Mouse (Mus musculus): ENCODE results near the gene Mast1. TPM values are rescaled to one million over a fixed set of nuclear protein-coding genes. Genes with fewer than 3 reads are reported as not detected.

Mast1 gene
- not detected for polyA plus RNA-seq (2014; fragmentation: Illumina TruSeq; extraction: RNeasy Lipid Tissue Mini Kit (QIAGEN cat#74804); ENCODE audit: low read depth, low replicate concordance)

GRCm38 (mm10) chr8:84936962-84937546, at the start of gene Mast1:
Gene Mast1, minus strand, starts transcription at chr8:84937359.

GRCm38 (mm10) chr8:84978248-84978940, 41.2 kb upstream of the Mast1 start, which contains the start of gene Junb:
Gene Junb, minus strand, starts transcription at chr8:84978718.

GRCm38 (mm10) chr8:84969241-84970134, 32.3 kb upstream of the Mast1 start, which contains the start of the genes Gm49661, Prdx2 and Rnaseh2a:
Gene Gm49661, minus strand, starts transcription at chr8:84969433.
Gene Prdx2, plus strand, starts transcription at chr8:84969587.
Gene Rnaseh2a, minus strand, starts transcription at chr8:84969767.

GRCm38 (mm10) chr8:84946528-84947240, 9.5 kb upstream of the Mast1 start, which contains the start of gene Rtbdn:
Gene Rtbdn, plus strand, starts transcription at chr8:84946991.

GRCm38 (mm10) chr8:84908421-84909161, 28.6 kb downstream of the Mast1 start, which contains the start of gene Dnase2a:
Gene Dnase2a, plus strand, starts transcription at chr8:84908560.

GRCm38 (mm10) chr8:84901752-84902151, 35.4 kb downstream of the Mast1 start, which contains the start of gene Klf1:
Gene Klf1, plus strand, starts transcription at chr8:84901928.

GRCm38 (mm10) chr8:84893709-84894134, 43.4 kb downstream of the Mast1 start, which contains the start of gene Gcdh:
Gene Gcdh, minus strand, starts transcription at chr8:84893921.

GRCm38 (mm10) chr8:84871376-84872308, 65.5 kb downstream of the Mast1 start, which contains the start of gene Syce2:
Gene Syce2, plus strand, starts transcription at chr8:84872111.

Other genes starting within 250 kb of the Mast1 start
- gene Nacc1, start 249.5 kb downstream of the Mast1 start, polyA plus RNA-seq (2014; fragmentation: Illumina TruSeq; extraction: RNeasy Lipid Tissue Mini Kit (QIAGEN cat#74804); ENCODE audit: low read depth, low replicate concordance), result 2.0 TPM
- not detected for gene Lyl1, start 235.9 kb downstream of the Mast1 start, polyA plus RNA-seq (2014; fragmentation: Illumina TruSeq; extraction: RNeasy Lipid Tissue Mini Kit (QIAGEN cat#74804); ENCODE audit: low read depth, low replicate concordance)
- gene G430095P16Rik, start 214.4 kb downstream of the Mast1 start, polyA plus RNA-seq (2014; fragmentation: Illumina TruSeq; extraction: RNeasy Lipid Tissue Mini Kit (QIAGEN cat#74804); ENCODE audit: low read depth, low replicate concordance), result not detected
- 5.1 TPM for gene Nfix, start 137.0 kb downstream of the Mast1 start, polyA plus RNA-seq (2014; fragmentation: Illumina TruSeq; extraction: RNeasy Lipid Tissue Mini Kit (QIAGEN cat#74804); ENCODE audit: low read depth, low replicate concordance)
- gene Dand5, start 114.5 kb downstream of the Mast1 start, polyA plus RNA-seq (2014; fragmentation: Illumina TruSeq; extraction: RNeasy Lipid Tissue Mini Kit (QIAGEN cat#74804); ENCODE audit: low read depth, low replicate concordance), result 3.3 TPM
- not detected for gene Gadd45gip1, start 105.8 kb downstream of the Mast1 start, polyA plus RNA-seq (2014; fragmentation: Illumina TruSeq; extraction: RNeasy Lipid Tissue Mini Kit (QIAGEN cat#74804); ENCODE audit: low read depth, low replicate concordance)
- 3.5 TPM for gene Rad23a, start 96.7 kb downstream of the Mast1 start, polyA plus RNA-seq (2014; fragmentation: Illumina TruSeq; extraction: RNeasy Lipid Tissue Mini Kit (QIAGEN cat#74804); ENCODE audit: low read depth, low replicate concordance)
- 862 TPM for gene Calr, start 90.4 kb downstream of the Mast1 start, polyA plus RNA-seq (2014; fragmentation: Illumina TruSeq; extraction: RNeasy Lipid Tissue Mini Kit (QIAGEN cat#74804); ENCODE audit: low read depth, low replicate concordance)
- gene Farsa, start 80.4 kb downstream of the Mast1 start, polyA plus RNA-seq (2014; fragmentation: Illumina TruSeq; extraction: RNeasy Lipid Tissue Mini Kit (QIAGEN cat#74804); ENCODE audit: low read depth, low replicate concordance), result 1.3 TPM
- gene Syce2, start 65.2 kb downstream of the Mast1 start, polyA plus RNA-seq (2014; fragmentation: Illumina TruSeq; extraction: RNeasy Lipid Tissue Mini Kit (QIAGEN cat#74804); ENCODE audit: low read depth, low replicate concordance), result 6.0 TPM
- 302 TPM for gene Gcdh, start 43.4 kb downstream of the Mast1 start, polyA plus RNA-seq (2014; fragmentation: Illumina TruSeq; extraction: RNeasy Lipid Tissue Mini Kit (QIAGEN cat#74804); ENCODE audit: low read depth, low replicate concordance)
- not detected for gene Klf1, start 35.4 kb downstream of the Mast1 start, polyA plus RNA-seq (2014; fragmentation: Illumina TruSeq; extraction: RNeasy Lipid Tissue Mini Kit (QIAGEN cat#74804); ENCODE audit: low read depth, low replicate concordance)
- 7.1 TPM for gene Dnase2a, start 28.8 kb downstream of the Mast1 start, polyA plus RNA-seq (2014; fragmentation: Illumina TruSeq; extraction: RNeasy Lipid Tissue Mini Kit (QIAGEN cat#74804); ENCODE audit: low read depth, low replicate concordance)
- gene Rtbdn, start 9.6 kb upstream of the Mast1 start, polyA plus RNA-seq (2014; fragmentation: Illumina TruSeq; extraction: RNeasy Lipid Tissue Mini Kit (QIAGEN cat#74804); ENCODE audit: low read depth, low replicate concordance), result not detected
- not detected for gene Gm49661, start 32.1 kb upstream of the Mast1 start, polyA plus RNA-seq (2014; fragmentation: Illumina TruSeq; extraction: RNeasy Lipid Tissue Mini Kit (QIAGEN cat#74804); ENCODE audit: low read depth, low replicate concordance)
- 35.9 TPM for gene Prdx2, start 32.2 kb upstream of the Mast1 start, polyA plus RNA-seq (2014; fragmentation: Illumina TruSeq; extraction: RNeasy Lipid Tissue Mini Kit (QIAGEN cat#74804); ENCODE audit: low read depth, low replicate concordance)
- gene Rnaseh2a, start 32.4 kb upstream of the Mast1 start, polyA plus RNA-seq (2014; fragmentation: Illumina TruSeq; extraction: RNeasy Lipid Tissue Mini Kit (QIAGEN cat#74804); ENCODE audit: low read depth, low replicate concordance), result 1.1 TPM
- not detected for gene Junb, start 41.4 kb upstream of the Mast1 start, polyA plus RNA-seq (2014; fragmentation: Illumina TruSeq; extraction: RNeasy Lipid Tissue Mini Kit (QIAGEN cat#74804); ENCODE audit: low read depth, low replicate concordance)
- 16.4 TPM for gene Hook2, start 53.2 kb upstream of the Mast1 start, polyA plus RNA-seq (2014; fragmentation: Illumina TruSeq; extraction: RNeasy Lipid Tissue Mini Kit (QIAGEN cat#74804); ENCODE audit: low read depth, low replicate concordance)
- not detected for gene Best2, start 77.2 kb upstream of the Mast1 start, polyA plus RNA-seq (2014; fragmentation: Illumina TruSeq; extraction: RNeasy Lipid Tissue Mini Kit (QIAGEN cat#74804); ENCODE audit: low read depth, low replicate concordance)
- 16.8 TPM for gene Asna1, start 87.9 kb upstream of the Mast1 start, polyA plus RNA-seq (2014; fragmentation: Illumina TruSeq; extraction: RNeasy Lipid Tissue Mini Kit (QIAGEN cat#74804); ENCODE audit: low read depth, low replicate concordance)
- 15.0 TPM for gene Trir, start 89.5 kb upstream of the Mast1 start, polyA plus RNA-seq (2014; fragmentation: Illumina TruSeq; extraction: RNeasy Lipid Tissue Mini Kit (QIAGEN cat#74804); ENCODE audit: low read depth, low replicate concordance)
- 4.2 TPM for gene Tnpo2, start 99.6 kb upstream of the Mast1 start, polyA plus RNA-seq (2014; fragmentation: Illumina TruSeq; extraction: RNeasy Lipid Tissue Mini Kit (QIAGEN cat#74804); ENCODE audit: low read depth, low replicate concordance)
- gene Fbxw9, start 122.7 kb upstream of the Mast1 start, polyA plus RNA-seq (2014; fragmentation: Illumina TruSeq; extraction: RNeasy Lipid Tissue Mini Kit (QIAGEN cat#74804); ENCODE audit: low read depth, low replicate concordance), result 0.89 TPM
- gene Gm5741, start 130.6 kb upstream of the Mast1 start, polyA plus RNA-seq (2014; fragmentation: Illumina TruSeq; extraction: RNeasy Lipid Tissue Mini Kit (QIAGEN cat#74804); ENCODE audit: low read depth, low replicate concordance), result not detected
- 9.5 TPM for gene Dhps, start 134.4 kb upstream of the Mast1 start, polyA plus RNA-seq (2014; fragmentation: Illumina TruSeq; extraction: RNeasy Lipid Tissue Mini Kit (QIAGEN cat#74804); ENCODE audit: low read depth, low replicate concordance)
- gene Wdr83os, start 143.4 kb upstream of the Mast1 start, polyA plus RNA-seq (2014; fragmentation: Illumina TruSeq; extraction: RNeasy Lipid Tissue Mini Kit (QIAGEN cat#74804); ENCODE audit: low read depth, low replicate concordance), result 6.1 TPM
- gene Wdr83, start 143.9 kb upstream of the Mast1 start, polyA plus RNA-seq (2014; fragmentation: Illumina TruSeq; extraction: RNeasy Lipid Tissue Mini Kit (QIAGEN cat#74804); ENCODE audit: low read depth, low replicate concordance), result 2.3 TPM
- gene Man2b1, start 145.9 kb upstream of the Mast1 start, polyA plus RNA-seq (2014; fragmentation: Illumina TruSeq; extraction: RNeasy Lipid Tissue Mini Kit (QIAGEN cat#74804); ENCODE audit: low read depth, low replicate concordance), result 7.5 TPM
- gene Zfp791, start 185.7 kb upstream of the Mast1 start, polyA plus RNA-seq (2014; fragmentation: Illumina TruSeq; extraction: RNeasy Lipid Tissue Mini Kit (QIAGEN cat#74804); ENCODE audit: low read depth, low replicate concordance), result 5.5 TPM
- gene Cks1brt, start 214.6 kb upstream of the Mast1 start, polyA plus RNA-seq (2014; fragmentation: Illumina TruSeq; extraction: RNeasy Lipid Tissue Mini Kit (QIAGEN cat#74804); ENCODE audit: low read depth, low replicate concordance), result not detected